Mouse (Mus musculus) thymus, postnatal 0 days (tissue): ENCODE data around the gene Hspa1a. TPM values are rescaled to one million over a fixed set of nuclear protein-coding genes. Genes with fewer than 3 reads are reported as not detected.
"Not testable (repeated sequence)": the region's sequence is repeated elsewhere in the genome, so short reads cannot be mapped to it uniquely, and the experiment has no call there.

Experiments used
- DNase-seq: peaks from one replicate; pipeline ENCODE4 v3.0.0-alpha.2; 2015; ENCODE audit warnings: low spot score
- polyA plus RNA-seq: library from polyadenylated mRNA; unstranded; fragments of >200 nt; fragmentation: Nextera tagmentation; extraction: Ambion mirVana; gene quantifications from 2 replicates; pipeline ENCODE4 v1.2.1, GENCODE M21; 2015

The Hspa1a gene
- polyA plus RNA-seq, 1 experiment from 2014 or later = 6.8 TPM

DNA sequence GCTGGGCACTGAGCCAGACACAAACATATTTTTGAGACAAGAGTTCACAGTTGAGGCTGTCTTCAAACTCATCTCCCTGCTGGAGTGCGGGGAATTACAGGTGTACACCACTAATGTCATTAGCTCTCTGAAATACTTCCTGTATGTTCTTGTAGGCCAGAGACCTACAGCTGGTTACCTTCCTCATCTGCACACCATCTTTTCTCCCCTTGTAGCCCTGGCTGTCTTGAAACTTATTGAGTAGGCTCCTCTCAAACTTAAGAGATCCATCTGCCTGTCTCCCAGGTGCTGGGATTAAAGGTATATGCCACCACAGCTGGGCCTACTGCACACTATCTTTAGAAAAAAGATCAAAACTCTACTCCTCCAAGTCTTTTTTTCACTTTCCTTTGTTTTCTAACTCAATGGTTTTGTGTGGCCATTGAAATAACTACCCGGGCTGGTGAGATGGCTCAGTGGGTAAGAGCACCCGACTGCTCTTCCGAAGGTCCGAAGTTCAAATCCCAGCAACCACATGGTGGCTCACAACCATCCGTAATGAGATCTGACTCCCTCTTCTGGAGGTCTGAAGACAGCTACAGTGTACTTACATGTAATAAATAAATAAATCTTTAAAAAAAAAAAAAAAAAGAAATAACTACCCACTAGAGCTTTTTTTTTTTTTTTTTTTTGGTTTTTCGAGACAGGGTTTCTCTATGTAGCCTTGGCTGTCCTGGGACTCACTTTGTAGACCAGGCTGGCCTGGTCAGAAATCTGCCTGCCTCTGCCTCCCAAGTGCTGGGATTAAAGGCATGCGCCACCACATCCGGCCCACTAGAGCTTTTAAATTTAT, 23.0 kb downstream of the Hspa1a start:
- DNase-seq = not testable (repeated sequence)

- DNase-seq = peak; percentile 42
Measured at GRCm38 (mm10) chr17:34947606-34948005, 24.4 kb downstream of the Hspa1a start.

- DNase-seq = no peak
Measured at GRCm38 (mm10) chr17:34946486-34947140, 25.3 kb downstream of the Hspa1a start.

GRCm38 (mm10) chr17:34944362-34944761, 27.6 kb downstream of the Hspa1a start:
- no peak for DNase-seq

DNA sequence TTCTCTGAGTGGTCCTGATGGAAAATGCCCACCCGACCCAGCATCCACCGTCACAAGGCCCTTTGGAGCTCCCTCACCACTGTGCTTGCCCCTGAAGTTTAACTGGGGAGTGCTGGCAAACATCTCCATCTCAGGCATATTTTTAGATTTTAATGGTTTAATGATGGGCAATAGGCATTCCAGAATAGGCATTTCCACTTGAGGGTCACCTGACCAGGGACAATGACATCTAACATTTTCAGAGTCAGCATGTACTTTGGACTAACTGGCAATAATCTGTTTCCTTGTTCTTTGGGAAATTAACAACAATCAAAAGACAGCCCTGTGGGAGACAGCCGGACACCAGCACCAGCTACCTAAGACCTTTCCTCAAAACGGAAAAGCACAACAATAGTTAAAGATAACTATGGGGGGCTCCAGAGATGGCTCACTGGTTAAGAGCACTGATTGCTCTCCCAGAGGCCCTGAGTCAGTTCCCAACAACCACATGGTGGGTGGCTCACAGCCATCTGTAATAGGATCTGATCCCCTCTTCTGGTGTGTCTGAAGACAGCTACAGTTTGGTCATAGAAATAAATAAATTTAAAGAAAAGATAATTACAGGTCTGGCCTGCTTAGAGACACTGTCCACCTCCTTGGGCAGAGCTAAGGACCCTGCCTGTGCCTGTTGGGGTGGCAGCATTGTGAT, 28.7 kb downstream of the Hspa1a start:
- no peak for DNase-seq

DNA sequence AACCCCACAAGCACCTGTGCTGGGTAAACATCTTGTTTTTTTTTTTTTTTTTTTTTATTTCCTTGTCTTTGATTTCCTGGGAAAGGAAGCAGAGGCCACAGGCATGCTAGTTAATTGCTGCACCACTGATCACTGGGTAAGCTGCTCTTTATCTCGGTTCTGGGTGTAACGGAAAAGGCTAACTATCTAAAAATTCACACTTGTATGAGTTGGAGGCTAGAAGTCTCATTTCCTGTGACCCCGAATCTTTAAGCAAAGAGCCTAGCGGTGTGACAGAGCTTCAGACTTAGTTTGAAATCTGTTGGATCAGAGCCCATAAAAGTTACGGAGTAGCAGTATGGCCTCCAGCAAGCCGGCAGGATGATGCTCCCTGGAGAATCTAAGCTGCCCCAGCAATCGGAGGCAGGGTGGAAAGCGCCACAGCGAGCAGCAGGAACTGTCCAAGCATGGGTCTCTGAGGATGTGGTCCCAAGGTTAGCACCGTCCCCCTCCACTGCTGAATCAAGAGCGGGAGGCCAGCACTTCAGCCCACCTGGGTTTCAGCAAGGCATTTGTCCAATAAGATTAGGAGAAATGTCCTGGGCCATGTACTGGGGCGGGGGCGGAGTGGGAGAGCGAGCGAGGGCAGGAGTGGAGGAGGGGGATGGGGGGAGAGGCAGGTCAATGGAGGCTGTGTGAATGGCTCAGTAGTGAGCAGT, 30.5 kb downstream of the Hspa1a start:
- no peak for DNase-seq

- DNase-seq = no peak
Measured at GRCm38 (mm10) chr17:34937960-34938505, 33.9 kb downstream of the Hspa1a start.

GRCm38 (mm10) chr17:34934830-34935229, 37.1 kb downstream of the Hspa1a start:
- no peak for DNase-seq

- no peak for DNase-seq
Measured at GRCm38 (mm10) chr17:34934031-34934430, 37.9 kb downstream of the Hspa1a start.

DNA sequence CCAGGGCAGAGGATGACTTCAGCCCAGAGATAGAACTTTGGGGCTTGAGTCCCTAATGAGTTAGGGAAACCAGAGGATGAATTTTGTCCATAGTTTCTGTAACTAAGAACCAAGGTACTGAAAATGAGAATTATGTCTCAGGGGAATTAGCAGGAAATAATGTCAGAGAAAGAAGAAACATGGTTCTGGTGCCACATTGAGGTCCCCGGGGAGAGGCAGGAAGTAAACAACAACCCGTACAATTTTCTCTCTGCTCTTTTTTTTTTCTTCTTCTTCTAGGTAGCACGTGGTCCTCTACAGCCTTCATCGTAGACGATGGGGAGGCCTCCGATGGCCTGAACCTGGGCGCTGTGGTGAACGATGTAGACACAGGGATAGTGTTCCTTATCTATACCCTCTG, 39.7 kb downstream of the Hspa1a start:
- no peak for DNase-seq

- peak; percentile 44 for DNase-seq
Measured at GRCm38 (mm10) chr17:34931735-34932098, 40.2 kb downstream of the Hspa1a start.

DNA sequence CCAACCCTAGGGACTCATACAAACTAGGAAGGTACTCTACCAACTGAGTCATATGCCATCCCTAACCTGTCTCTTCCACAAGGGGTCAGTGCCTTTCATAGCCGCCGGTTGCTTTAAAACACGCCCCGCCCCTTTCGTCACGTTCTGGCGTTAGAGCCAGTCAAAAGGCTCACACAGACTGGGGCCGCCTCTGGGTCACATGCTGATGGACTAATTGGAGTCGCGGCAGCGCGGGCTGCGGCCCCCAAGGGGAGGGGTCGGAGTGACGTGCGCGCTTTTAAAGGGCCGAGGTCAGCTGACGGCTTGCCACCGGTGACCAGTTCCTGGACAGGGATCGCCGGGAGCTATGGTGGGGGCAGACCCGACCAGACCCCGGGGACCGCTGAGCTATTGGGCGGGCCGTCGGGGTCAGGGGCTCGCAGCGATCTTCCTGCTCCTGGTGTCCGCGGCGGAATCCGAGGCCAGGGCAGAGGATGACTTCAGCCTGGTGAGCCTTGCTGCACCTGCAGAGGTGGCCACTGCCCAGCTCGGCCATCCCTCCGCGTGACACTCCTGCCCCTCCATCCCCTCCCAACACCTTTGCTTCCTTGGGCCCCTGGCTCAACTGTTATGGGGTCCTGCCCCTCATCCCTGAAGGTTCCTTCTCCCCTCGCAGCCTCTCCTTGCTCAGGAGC, 40.8 kb downstream of the Hspa1a start, which contains the start of gene Neu1:
TSS of gene Neu1 (plus strand) at position 193 of the 674 bp plus-strand sequence.
- DNase-seq = peak; percentile 95

DNA sequence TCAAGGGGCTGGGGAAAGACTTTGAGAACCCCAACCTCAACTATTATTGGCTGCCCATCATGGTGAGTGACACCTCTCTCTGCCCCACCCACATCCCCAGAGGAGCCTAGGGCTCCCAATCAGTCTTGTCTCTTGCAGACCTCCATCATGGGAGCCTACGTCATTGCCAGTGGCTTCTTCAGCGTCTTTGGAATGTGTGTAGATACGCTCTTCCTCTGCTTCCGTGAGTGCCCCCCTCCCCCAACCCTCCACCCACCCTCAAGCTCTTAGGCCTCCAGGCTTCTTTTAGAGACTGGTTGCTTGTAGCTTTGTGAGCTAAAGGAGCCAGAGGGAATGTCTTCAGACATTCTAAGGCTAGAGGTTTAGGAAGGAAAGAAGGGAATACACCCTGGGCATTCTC, 43.1 kb downstream of the Hspa1a start:
- DNase-seq = no peak

DNA sequence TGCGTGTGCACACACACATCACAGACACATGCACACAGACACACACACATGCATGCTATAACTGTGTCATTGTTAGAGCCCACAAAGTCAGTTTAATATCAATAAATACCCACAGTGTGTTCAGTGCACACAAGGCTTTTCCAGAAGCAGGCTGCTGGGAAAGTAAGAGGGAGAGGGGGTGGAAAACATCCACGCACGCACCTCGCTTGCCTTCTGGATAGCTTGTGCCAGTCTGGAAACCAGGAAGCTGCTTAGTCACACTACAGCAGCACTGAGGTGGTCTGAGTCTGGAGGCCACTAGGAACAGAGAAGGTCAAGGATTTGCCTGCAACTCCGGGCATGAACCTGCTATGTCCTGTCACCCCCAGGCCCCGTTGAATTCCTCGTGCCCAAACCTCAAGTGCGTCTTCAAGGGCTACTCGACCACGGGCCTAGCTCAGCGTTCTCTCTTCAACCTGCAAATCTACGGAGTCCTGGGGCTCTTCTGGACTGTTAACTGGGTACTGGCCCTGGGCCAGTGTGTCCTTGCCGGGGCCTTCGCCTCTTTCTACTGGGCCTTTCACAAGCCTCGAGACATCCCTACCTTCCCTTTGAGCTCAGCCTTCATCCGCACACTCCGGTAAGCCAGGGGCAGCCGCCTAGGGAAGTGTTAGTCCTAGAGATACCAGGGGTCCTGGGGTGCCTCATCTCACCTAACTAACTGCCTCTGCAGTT, 44.5 kb downstream of the Hspa1a start:
- DNase-seq = no peak

GRCm38 (mm10) chr17:34924258-34924657, 47.7 kb downstream of the Hspa1a start:
- DNase-seq = no peak

DNA sequence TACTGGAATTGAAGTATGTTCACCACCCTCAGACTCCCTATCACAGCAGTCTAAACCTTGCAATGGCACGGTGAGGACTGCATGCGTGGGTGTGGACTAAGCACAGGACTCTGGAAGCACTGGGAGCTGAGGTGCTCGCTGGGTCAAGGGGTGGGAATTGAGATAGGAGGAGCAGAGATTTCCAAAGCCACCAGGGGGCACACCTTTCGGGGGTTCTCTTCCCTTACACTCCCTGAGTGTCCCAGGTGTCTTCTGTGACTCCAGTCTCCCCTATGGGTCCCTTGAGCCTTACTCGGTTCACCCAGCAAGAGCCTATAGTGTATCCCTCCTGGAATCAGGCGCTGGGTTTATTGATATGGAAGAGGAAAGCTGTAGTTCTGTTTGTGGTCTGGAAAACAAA, 49.0 kb downstream of the Hspa1a start:
- peak; percentile 38 for DNase-seq
